Mouse (Mus musculus) intestine, postnatal 0 days (tissue): Measurements from ENCODE around the gene Sept4. TPM values are rescaled to one million over a fixed set of nuclear protein-coding genes. Genes with fewer than 3 reads are reported as not detected.

Experiments used
- ATAC-seq: fragments of 200-750 bp; cut with Nextera tagmentation; 2 replicates; pipeline ENCODE4 v1.8.0; 2017; ENCODE audit warnings: mild to moderate bottlenecking, moderate TSS enrichment, moderate library complexity
- H3K27ac ChIP-seq: fragments of 300-500 bp; sonication (generic); 2 replicates; pipeline ENCODE4 v1.5.1; 2014; ENCODE audit warnings: mild to moderate bottlenecking, low read depth, low read length, moderate library complexity
- H3K27me3 ChIP-seq: fragments of 300-500 bp; sonication (generic); replicated peaks from 2 replicates; pipeline ENCODE4 v1.6.1; 2014; ENCODE audit warnings: low read length, mixed read lengths; ENCODE audit not compliant: control insufficient read depth, insufficient read depth
- H3K36me3 ChIP-seq: fragments of 300-500 bp; sonication (generic); 2 replicates; pipeline ENCODE4 v1.6.1; 2014; ENCODE audit warnings: mild to moderate bottlenecking, moderate library complexity; ENCODE audit not compliant: control insufficient read depth, insufficient read depth
- H3K4me1 ChIP-seq: fragments of 300-500 bp; sonication (generic); replicated peaks from 2 replicates; pipeline ENCODE4 v1.6.1; 2014; ENCODE audit warnings: antibody characterized with exemption, low read length, mixed read lengths; ENCODE audit not compliant: control insufficient read depth, insufficient read depth
- H3K4me2 ChIP-seq: fragments of 300-500 bp; sonication (generic); replicated peaks from 2 replicates; pipeline ENCODE4 v1.6.1; 2014; ENCODE audit warnings: low read depth, mild to moderate bottlenecking, moderate library complexity
- H3K4me3 ChIP-seq: fragments of 300-500 bp; sonication (generic); 2 replicates; pipeline ENCODE4 v1.5.1; 2014; ENCODE audit warnings: low read depth, low read length
- H3K9ac ChIP-seq: fragments of 300-500 bp; sonication (generic); 2 replicates; pipeline ENCODE4 v1.6.1; 2014; ENCODE audit warnings: mild to moderate bottlenecking, low read depth, low read length
- H3K9me3 ChIP-seq: fragments of 300-500 bp; sonication (generic); 2 replicates; pipeline ENCODE4 v1.6.1; 2016; ENCODE audit warnings: mixed run types; ENCODE audit not compliant: control insufficient read depth
- CTCF ChIP-seq: sonication (generic); IDR thresholded peaks from 2 replicates; pipeline ENCODE4 v1.5.1; 2016; ENCODE audit warnings: low read depth, mild to moderate bottlenecking, control low read depth, antibody characterized with exemption, moderate library complexity
- WGBS: fragments of 180-500 bp; shearing (Covaris S2); extraction: QIAGEN DNeasy Blood & Tissue Kit; methylation state at CpG from one replicate; pipeline ENCODE4 v1.1.7; 2014; 5-methylcytosine and 5-hydroxymethylcytosine counted together
- polyA plus RNA-seq: library from polyadenylated mRNA; unstranded; fragments of >200 nt; fragmentation: Nextera tagmentation; extraction: Ambion mirVana; gene quantifications from 2 replicates; pipeline ENCODE4 v1.2.1, GENCODE M21; 2015

The Sept4 gene
- polyA plus RNA-seq, 1 experiment from 2014 or later = 47.3 TPM

DNA sequence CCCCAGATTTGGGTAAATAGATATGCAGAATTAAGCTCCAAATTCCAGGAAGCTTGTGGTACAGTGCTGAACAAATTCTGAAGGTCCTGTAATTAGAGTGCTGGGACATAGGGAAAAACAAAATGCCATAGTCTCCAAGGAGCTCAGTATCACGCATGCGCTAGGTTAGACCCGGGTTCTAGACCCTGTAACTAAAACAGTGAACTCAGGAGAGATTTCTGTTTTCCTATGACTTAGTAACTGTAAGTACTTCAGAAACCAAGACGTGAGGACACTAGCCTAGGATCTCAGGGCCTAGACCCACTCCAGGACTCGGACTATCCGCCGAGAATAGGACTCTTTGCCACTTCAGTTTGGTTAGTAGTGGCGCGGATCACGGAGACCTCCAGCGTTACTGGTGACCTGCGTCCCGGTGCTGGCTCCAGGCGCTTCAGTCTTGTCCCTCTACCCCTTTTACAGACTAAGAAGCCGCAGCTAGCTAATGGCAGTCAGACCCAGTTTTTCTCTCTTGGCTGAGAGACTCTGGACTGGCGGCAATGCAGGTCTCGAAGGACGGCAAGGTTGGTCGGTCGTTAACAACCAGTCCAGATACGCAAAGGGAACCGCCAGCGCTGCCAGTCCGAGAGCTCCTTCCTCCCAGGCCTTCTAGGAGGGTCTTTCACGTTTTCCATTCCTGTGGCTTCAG, 22.3 kb downstream of the Sept4 start:
- Histone ChIP-seq H3K9me3 (no peaks in the 10 kb centered on the region), H3K27me3 (no peaks in the 10 kb centered on the region), H3K4me1 (peaks cover 4% of the 10 kb centered on the region; the same call in 1 of the 2 replicates), H3K36me3 (no peaks in the 10 kb centered on the region), H3K4me3 (peak overlapping the region; percentile 73), H3K4me2 (peak overlapping the region; percentile 92), H3K27ac (peak overlapping the region; percentile 92), H3K9ac (peak overlapping the region; percentile 76)
- 2% methylated on average over 25 of the region's 25 CpGs for WGBS
- no peak for ATAC-seq
- no peak for TF ChIP-seq CTCF

- Histone ChIP-seq H3K4me3 (peak within 1 kb of the TSS; percentile 73), H3K27me3 (no peaks in the 10 kb centered on the region), H3K4me2 (peak within 1 kb of the TSS; percentile 92), H3K4me1 (peaks cover 6% of the 10 kb centered on the region; the same call in 1 of the 2 replicates), H3K27ac (peak within 1 kb of the TSS; percentile 92), H3K9me3 (no peaks in the 10 kb centered on the region), H3K36me3 (0 out of 2 replicates have a peak, but pooled peaks cover 6% of the 10 kb centered on the region), H3K9ac (peak within 1 kb of the TSS; percentile 76)
- TF ChIP-seq CTCF = no peak
- peak; percentile 98 for ATAC-seq
- WGBS = under 1% methylated on average over 61 of the region's 61 CpGs
Observed at GRCm38 (mm10) chr11:87591526-87592353, 23.0 kb downstream of the Sept4 start, which contains the start of gene Mtmr4. TSS of gene Mtmr4 (plus strand) at chr11:87592162.

GRCm38 (mm10) chr11:87592354-87592695, 23.6 kb downstream of the Sept4 start:
- no peak for ATAC-seq
- Histone ChIP-seq H3K4me3 (peak overlapping the region; percentile 73), H3K36me3 (peaks cover 11% of the 10 kb centered on the region), H3K4me1 (peaks cover 6% of the 10 kb centered on the region; the same call in 1 of the 2 replicates), H3K4me2 (peak overlapping the region; percentile 92), H3K9me3 (no peaks in the 10 kb centered on the region), H3K27me3 (no peaks in the 10 kb centered on the region), H3K27ac (peak overlapping the region; percentile 92), H3K9ac (peak overlapping the region; percentile 53)
- WGBS = 0% methylated on average over 15 of the region's 15 CpGs
- TF ChIP-seq CTCF = peak; percentile 53

GRCm38 (mm10) chr11:87592713-87593598, 24.3 kb downstream of the Sept4 start:
- Histone ChIP-seq H3K36me3 (peaks cover 17% of the 10 kb centered on the region), H3K27me3 (no peaks in the 10 kb centered on the region), H3K4me3 (peak overlapping the region; percentile 73), H3K9me3 (no peaks in the 10 kb centered on the region), H3K9ac (peak overlapping the region; percentile 53), H3K4me1 (peaks cover 6% of the 10 kb centered on the region; the same call in 1 of the 2 replicates), H3K27ac (peak overlapping the region; percentile 92), H3K4me2 (peak overlapping the region; percentile 92)
- ATAC-seq = no peak
- no peak for TF ChIP-seq CTCF
- WGBS = 25% methylated on average over 13 of the region's 13 CpGs

- TF ChIP-seq CTCF = 0 out of 2 replicates have a peak, but pooled peaks have one; percentile 23
- Histone ChIP-seq H3K4me2 (peak overlapping the region; percentile 92), H3K4me1 (peaks cover 8% of the 10 kb centered on the region; the same call in 1 of the 2 replicates), H3K9me3 (no peaks in the 10 kb centered on the region), H3K27me3 (no peaks in the 10 kb centered on the region), H3K4me3 (peak overlapping the region; percentile 58), H3K27ac (peak overlapping the region; percentile 62), H3K9ac (peak overlapping the region; percentile 47), H3K36me3 (peaks cover 42% of the 10 kb centered on the region)
- 1% methylated on average over 34 of the region's 37 CpGs for WGBS
- peak; percentile 15; the same call in 1 of the 2 replicates for ATAC-seq
Observed at GRCm38 (mm10) chr11:87595327-87595841, 26.7 kb downstream of the Sept4 start.
